Mouse (Mus musculus) left cerebral cortex, adult 18-20 months (tissue): ENCODE results near the gene Pakap. TPM values are rescaled to one million over a fixed set of nuclear protein-coding genes. Genes with fewer than 3 reads are reported as not detected.

Experiments
- DNase-seq, 2 experiments: peaks; one replicate each; pipeline ENCODE4 v3.0.0; 2021 to 2022; ENCODE audit warnings: low spot score in 2 of 2, mixed read lengths in 1 of 2
- total RNA-seq, 2 experiments: library from RNA; stranded (reverse); gene quantifications; 2 replicates each; pipeline ENCODE4 v1.2.3; 2021

Pakap gene
- total RNA-seq, 2 experiments from 2014 or later: 17.2 to 19.1 TPM

DNA sequence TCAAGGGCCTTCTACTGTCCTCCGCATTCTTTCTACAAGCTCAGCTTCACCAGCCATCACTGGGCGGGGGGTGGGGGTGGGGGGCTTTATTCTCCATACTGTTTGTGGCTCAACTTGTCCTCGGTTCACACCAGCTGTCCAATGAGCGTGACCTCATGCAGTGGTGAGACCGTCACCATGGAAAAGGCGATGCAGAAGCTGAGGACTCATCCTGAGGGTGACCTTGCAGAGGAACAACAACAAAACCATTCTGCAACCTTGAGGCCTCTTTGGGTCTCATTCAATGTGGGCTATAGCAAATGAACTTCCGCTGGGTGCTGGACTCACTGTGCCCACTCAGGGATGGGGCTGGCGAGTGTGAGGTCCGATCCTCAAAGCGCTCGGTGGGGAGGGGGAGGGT lies 183.6 kb downstream of the Pakap start:
- DNase-seq: no peak

DNA sequence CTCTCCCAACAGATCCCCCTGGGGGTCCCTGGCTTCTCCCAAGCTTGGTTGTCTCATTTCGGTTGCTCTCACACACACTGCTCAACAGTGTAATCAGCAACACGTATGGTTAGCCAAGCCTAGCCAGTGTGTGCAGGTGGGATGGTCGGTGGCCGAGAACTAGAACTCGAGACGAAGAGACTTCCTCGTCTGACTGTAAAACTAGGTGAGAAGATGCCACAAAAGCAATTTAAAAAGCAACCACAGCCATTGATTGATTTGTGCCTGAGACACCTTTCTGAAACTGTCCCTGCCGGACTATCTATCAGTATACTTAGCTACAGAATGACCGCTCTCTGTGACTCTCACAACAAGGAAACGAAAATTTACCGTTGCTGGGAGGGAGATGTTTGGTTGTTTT lies 187.1 kb downstream of the Pakap start:
- DNase-seq: no peak

DNA sequence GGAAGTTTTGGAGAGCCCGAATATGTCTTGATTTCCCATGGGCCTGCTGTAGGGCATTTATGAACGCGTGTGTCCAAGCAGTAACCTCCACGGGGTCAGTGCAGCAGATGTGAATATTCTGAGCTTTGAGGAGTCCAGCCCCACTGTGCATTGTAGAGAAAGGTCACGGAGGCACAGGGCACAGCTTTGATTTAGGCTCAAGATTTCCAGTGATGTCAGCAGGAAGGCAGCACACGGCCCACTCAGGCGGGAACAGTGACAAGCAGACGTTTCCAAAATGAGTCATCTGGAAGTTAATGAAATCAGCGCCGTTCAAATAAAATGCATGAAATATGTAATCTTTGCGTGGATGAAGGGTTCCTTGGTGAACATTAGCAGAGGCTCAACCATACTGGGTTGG lies 190.0 kb downstream of the Pakap start:
- peak in 1 of 2 experiments; percentile 25 for DNase-seq

DNA sequence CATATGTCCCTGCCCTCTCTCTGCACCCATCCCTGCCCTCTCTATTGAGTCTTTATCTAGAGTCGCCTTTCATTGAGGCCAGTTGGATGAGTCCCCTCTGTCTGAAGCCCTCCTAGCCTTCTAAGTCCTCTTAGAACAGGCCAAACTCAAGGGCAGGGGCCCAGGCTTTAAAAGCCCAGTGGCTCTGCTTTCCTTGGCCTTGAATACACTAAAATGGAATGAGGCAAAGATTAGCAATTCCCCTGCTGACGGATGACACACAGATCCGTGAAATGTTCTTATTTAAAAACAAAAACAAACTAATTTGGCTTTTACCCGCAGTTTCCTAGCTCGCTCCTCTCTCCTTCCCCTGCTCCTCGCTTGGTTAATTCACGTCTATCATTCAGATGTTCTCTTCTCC lies 194.4 kb downstream of the Pakap start:
- DNase-seq: no peak

DNA sequence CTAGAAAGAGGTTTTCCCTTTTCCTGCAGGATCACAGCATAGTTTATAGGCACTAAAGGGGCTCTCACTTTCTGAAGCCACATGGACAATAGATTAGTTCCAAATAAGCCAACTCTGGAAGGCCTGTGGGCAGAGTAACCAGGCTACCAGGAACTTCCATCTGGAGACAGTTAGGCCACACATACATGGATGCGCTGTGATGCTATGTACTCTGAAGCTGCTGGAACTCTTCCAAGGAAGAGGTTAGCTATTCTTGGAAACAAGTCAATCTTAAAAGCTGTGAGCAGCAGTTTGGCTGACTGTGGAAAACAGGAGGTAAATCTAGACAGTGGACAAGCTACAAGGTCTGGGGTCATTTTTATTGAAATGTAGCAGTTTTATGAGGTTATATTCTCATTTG lies 196.4 kb downstream of the Pakap start:
- no peak for DNase-seq

DNA sequence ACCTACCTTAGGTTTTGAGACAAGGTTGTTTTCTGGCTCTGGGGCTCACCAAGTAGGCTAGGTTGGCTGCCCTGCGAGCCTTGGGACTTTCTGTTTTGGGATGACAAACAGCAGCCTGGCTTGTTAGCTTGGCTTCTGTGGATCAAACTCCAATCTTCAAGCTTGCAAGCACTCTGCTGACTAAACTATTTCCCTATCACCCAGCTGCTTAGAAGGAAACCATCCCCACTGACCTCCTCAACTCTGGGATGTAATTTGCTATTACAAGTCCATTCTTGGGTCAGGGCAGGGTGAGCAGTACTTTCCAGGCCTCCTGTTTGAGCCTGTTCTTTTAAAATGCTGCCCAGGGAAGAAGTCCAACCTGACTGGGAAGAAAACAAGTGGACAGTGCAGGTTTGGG lies 196.9 kb downstream of the Pakap start:
- no peak for DNase-seq

DNA sequence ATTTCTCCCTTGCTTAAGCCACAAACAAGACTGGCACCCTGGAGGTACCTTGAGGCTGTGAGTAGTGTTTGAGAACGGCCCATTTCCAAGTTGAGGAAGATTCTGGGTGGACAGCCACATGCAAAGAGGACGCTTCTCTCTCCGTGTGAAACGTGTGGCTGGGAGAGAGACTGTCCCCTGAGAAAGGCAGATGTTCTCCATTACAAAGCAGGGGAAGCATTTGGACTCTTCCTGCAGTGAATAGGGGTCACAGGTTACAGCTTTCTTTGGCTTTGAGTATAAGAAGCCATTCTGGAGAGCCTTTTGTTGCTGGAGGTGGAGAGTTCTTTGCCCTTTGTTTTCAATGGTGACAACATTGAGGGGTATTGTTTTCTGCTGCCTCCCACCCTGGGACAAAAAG lies 197.8 kb downstream of the Pakap start:
- no peak for DNase-seq

DNA sequence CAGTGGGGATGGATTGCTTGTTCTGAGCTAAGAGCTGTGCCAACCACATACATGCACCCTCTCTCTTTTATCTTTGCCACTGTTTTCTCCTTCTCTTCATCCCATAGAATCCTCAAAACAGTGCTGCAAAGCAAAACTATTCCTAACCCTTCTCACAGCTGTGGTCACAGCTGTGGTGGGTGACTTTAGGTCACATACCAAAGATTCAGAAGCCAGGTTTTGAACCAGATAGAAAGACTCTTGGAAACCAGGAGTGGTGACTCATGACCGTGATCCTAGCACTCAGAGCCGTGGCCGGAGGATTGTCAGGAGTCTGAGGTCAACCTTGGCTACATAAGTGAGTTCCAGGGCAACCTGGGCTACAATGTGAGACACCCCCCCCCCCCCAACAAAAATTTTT lies 201.0 kb downstream of the Pakap start:
- no peak for DNase-seq

DNA sequence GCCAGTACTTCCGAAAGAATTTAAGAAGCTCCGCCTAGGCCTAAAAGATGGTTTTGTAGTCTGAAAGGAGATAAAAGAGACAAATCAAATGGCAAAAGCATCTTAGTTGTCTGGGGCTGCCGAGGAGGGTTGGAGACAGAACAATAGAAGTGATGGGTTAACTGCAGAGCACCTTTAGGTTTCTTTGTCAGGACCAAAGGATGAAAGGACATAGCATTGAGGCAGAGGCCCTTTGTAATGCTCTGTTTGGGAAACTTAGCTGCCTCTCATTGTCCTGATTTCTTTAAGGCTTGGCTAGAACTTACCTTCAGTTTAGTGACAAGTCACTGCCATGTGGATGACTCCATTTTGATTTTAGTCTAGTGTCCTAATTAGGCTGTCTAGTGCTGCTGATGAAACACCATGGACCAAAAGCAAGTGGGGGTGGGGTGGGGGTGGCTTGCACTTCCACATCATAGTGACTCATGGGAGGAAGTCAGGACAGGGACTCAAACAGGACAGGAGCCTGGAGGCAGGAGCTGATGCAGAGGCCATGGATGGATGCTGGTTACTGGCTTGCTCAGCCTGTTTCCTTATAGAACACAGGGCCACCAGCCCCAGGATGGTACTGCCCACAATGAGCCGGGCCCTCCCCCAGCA lies 202.3 kb downstream of the Pakap start:
- no peak for DNase-seq

DNA sequence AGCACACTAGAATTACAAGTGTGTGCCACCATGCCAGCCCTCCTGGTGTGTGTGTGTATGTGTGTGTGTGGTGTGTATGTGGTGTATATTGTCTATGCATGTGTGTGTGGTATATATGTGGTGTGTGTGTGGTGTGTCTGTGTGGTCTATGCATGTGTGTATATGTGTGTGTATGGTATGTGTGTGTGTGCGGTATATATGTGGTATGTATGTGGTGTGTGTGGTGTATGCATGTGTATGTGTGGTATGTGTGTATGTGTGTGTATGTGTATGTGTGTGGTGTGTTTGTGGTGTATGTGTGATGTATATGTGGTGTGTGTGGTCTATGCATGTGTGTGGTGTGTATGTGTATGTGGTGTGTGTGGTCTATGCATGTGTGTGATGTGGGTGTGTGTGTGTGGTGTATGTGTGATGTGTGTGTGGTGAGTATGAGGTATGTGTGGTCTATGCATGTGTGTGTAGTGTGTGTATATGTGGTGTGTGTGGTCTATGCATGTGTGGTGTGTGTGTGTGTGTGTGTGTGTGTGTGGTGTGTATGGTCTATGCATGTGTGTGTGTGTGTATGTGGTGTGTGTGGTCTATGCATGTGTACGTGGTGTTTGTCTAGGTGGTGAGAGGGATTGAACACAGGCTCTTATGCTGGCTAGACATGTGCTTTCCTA lies 203.7 kb downstream of the Pakap start:
- no peak for DNase-seq

DNA sequence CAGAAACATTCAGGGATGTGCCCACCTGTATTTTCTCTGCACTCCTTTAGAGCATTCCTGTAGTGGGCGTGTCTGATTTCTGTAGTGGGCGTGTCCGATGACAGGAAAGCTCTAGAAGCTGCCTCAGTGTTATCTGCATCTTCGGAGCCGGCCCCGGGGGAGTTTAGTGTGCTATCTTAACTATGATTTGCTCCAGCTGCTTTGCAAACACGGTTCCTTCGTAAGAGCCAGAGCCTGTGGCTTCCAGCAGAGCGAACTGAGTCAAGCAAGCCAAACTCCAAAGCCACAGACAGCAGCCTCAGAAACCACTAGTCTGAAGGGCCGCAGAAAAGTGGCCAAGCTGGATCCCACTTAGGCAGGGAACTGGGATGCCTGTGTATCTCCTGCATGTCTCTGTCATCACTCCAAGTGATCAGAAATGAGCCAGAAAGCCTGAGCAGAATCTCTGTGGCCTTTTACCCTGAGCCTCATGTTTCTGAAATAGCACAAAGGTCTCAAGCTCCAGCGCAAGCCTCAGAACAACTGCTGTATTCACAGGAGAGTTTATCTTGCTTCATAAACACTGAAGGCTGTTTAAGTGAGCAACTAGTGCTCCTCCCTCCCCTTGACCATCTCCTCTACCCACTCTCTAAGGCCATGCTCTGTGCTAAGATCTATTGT lies 205.0 kb downstream of the Pakap start:
- DNase-seq: no peak

DNA sequence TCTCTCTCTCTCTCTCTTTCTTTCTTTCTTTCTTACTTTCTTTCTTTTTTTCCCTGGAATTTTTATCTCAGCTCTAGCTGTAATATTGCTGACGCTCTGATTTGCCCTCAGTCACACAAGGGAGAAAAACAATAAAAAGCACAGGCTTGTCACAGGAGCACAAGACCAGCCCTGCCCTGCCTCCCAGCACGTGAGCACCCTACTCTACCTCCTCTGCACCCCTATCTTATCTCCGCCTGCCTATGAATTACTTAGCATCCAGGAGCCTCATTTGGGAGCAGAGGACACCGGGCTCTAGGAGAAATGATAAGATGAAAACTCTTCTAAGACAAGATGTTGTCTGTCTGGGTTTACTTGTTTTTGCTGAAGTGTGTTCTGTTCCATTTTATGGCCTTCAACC lies 206.5 kb downstream of the Pakap start:
- DNase-seq: no peak

DNA sequence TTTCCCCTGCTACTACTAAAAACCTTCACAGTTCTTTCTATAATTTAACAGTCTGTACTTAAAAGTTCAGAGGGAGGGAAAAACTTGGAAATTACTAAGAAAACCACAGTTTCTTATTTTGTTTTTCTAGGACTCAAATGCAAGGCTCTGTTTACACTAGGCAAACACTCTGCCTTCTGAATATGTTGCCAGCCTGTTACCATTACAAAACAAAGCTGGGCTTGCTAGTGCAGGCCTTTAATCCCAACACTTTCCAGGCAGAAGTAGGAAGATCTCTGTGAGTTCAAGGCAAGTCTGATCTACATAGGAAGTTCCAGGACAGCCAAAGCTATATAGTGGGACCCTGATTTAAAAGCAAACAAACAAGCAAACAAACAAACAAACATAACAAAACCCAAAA lies 207.6 kb downstream of the Pakap start:
- no peak for DNase-seq

DNA sequence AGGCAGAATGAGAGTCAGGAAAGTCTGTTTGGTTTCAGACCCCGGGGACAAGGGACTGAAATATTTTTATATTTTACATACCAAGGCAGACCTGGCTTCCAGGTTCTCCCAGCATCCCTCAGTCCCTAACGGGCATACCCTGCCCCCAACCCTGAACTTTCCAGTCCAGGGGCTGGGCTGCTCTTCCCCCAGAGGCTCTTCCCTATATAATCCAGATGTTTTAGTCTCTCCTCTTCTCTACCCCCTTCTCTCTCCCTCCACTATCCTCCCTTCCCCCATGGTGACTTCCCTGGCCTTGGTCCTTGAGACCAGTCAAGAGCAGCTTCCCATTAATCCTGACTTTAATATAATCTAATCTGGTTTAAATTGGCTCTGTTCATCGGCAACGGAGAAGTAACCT lies 212.4 kb downstream of the Pakap start:
- no peak for DNase-seq

DNA sequence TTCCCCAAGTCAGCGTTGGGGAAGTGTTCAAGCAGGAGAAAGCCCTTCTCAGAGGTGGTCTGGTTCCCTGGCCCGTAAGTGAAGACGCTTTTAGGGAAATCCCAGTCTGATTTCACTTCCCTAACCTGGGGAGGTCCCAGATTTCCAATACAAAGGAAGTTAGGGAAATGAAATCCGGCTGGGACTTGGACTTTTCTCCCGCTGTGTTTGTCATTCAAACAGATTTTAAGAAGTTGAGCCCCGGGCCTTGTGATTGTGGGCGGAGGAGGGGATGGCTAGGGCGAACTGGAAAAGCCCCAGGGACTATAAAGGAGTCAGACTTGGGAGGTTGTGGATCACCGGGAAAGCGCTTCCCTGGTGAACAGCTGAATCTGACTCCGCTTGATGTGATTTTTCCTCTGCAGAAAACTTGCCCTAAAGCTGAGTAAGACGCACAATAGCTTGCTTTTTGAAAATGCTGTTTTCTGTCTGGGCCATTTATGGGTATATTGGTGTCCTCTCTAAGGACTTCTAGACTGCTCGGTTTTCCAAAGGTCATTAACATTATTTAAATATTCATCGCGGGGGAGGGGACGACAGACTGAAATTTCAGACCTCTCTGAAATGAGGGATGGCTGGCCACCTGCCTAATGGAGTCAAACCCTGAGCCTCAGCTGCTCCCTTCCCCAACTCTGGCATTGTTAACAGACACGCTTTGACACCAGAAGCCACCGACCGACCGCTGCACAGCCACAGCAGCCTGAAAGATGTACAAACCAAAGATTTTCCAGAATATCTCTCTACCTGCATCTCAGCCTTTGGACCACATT lies 213.1 kb downstream of the Pakap start:
- DNase-seq: no peak

DNA sequence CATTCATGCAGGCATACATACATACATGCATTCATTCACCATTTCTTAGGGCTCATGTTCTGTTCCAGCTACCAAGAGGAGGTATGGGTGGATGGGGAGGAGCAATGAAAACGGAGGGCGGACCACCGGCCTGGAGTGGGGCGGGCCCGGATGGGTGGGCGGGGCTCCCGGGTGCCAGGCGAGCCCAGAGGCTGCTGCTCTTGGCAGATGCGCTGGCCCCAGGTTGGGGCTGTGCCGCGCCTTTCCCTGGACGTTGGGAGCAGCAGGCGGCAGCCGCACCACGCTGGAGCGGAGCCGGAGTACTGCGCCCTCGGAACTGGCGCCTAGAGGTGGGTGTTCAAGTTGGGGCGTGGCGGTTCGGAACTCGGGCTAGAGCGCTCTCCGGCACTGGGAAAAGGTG lies 214.0 kb downstream of the Pakap start:
- peak; percentile 48 to 52 for DNase-seq

DNA sequence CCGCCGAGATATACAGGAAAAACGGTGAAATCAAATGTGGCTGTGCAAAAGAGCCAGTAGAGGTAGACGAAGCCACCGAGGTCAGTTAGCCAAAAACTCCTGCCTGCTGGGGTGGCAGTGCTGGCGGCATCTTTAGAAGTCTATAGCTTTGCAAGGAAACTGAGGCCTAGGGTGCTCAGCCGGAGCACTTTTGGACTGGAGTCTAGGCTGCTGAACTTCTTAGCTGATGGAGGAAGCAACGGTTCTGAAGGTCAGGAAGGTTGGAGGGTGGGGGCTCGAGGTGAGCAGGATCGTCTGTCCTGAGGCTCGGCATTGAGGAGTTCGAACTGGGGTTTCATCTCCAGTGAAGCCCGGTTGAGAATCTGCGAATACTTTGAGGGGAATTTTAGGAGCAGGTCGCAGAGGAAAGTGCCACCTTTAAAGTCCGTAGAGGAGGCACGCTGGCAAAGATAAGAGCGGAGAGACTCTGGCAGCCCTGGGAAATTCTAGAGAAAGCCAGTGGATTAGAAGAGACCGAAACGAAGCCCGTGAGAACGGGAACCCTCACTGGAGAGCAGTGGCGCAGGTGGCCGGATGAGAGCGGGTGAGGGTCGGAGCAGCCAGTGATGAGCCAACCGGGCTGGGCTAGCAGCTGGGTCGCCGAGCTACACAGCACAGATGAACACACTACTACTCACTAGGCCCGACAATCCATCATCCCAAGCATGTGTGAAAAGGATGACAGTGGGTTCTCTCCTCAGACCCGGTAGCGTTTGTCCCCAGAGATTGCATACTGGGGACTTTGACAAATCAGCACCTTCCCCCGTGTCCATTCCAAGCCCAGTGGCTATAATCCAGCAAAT lies 214.8 kb downstream of the Pakap start:
- no peak for DNase-seq

DNA sequence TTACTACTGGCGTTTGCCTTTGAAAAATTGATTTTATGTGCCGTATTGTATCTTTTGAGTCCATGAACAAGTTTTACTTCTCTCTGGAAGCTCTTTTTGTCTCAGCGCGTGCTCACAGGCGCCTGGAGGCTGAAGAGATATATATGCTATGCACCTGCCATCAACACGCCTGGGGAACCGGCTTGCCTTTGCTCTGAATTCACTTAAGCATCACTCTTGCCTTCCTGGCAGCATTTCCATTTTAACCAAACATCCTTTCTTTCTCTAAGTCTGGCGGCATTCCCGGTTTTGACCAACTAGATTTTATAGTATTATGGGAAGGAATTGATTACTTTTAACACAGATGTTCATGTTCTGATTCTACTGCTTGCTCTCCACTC lies 215.4 kb downstream of the Pakap start:
- DNase-seq: no peak

DNA sequence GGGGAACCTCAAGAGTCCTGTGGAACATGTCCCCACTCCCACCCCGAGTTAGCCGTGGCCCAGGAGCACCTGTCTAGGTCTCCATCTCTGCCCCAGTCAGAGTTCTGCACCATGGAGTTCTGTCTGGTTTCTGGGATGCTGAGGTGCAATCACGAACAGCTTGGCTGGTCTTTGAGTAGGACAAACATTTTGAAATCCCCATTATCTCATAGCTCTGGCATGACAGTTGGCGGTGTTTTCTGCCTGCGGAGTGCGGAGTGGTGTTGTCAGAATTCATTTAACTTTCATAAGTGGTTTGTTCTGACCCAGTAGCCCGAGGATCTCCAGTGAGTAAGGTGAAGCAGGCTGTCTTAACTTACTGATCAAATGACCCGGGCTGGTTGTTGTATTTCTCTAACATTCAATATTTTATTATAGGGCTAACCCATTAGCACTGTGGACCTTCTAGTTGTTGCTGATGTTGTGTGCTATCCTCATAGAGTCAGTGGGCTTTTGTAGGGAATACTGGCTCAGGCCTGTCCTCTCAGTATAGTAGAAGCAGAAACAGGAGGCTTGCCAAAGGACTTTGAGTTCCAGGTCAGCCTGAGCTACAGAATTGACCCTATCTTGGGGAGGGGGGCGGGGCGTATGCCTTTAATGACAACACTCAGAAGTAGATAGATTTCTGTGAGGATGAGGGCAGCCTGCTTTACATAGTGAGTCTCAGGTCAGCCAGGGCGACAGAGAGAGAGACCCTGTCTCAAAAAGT lies 216.0 kb downstream of the Pakap start:
- no peak for DNase-seq

DNA sequence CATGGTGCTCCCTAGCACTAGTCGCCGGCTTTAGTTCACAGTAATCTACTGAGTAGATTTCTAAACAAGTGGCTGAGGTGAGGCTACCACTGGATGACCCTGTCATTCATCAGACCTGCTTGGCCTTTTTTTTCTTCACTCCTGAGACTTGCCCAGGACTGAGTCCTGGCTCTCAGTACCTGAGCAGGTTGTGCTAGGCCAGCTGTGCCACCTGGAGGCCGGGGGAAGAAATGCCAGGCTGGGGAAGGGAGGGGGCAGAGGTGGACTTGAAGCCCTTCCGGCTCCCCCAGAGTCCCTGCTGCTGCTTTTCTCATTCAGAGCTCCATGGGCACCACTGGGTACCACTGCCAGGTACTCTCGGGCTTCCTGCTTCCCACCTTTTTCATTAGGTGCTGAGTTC lies 220.7 kb downstream of the Pakap start:
- DNase-seq: no peak
